Mouse (Mus musculus): ENCODE measurements around the gene Inhbc.

DNA sequence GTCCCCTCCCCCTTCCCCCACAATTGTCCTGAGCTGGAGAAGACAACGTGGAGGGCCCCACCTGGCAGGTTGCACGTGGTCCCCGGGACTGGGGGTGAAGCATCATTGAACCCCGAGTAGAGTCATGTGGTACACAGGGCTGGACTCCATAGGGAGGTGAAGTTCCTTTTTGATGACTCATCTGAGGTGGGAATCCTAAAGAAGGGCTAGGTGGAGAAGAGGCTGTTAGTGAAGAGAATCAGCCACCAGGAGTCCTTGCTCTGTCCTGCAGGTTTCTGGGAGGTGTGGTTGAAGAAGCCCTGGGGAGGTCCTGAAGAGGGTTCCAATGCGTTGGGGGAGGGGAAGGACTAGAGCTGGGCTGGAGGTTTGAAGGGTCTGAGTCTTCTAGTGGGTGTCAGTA, 33.3 kb downstream of the Inhbc start:
- TF ChIP-seq POLR2A (IDR thresholded peaks at IDR 0.05; ENCODE audit: insufficient read depth, low read depth, low read length), result no peak
- TF ChIP-seq CTCF (IDR thresholded peaks at IDR 0.05; ENCODE audit: insufficient read depth, low read depth, low read length), result no peak
